Mouse (Mus musculus): ENCODE measurements at regions not wholly inside any gene's neighbourhood (a gene's known extent, or its start where the extent isn't known, plus 50 kb on each side); places are given as distances from the start of the nearest gene placed in this dataset.

GRCm38 (mm10) chr2:170257671-170258235 lies 109.8 kb upstream of the Zfp217 start:
- no peak for DNase-seq

GRCm38 (mm10) chr2:170255997-170256396 lies 108.1 kb upstream of the Zfp217 start:
- no peak for DNase-seq

DNA sequence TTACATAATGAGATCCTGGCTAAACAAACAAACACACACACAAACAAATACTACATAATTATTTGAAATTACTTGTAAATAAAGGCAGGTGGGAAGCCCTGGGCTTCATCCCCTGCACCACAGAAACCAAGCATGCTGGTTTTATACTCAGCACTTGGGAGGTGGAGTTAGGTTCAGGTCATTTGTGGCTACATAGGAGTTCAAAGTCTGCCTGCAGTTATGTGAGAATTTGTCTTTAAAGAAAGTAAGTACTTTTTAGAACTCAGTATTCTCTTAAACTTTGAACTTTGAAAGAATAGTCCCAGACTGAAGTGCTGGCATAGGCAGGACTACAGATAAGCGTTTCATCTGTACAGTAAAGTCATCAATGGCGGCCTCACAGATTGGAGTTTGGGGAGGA lies 107.6 kb upstream of the Zfp217 start:
- DNase-seq = no peak

DNA sequence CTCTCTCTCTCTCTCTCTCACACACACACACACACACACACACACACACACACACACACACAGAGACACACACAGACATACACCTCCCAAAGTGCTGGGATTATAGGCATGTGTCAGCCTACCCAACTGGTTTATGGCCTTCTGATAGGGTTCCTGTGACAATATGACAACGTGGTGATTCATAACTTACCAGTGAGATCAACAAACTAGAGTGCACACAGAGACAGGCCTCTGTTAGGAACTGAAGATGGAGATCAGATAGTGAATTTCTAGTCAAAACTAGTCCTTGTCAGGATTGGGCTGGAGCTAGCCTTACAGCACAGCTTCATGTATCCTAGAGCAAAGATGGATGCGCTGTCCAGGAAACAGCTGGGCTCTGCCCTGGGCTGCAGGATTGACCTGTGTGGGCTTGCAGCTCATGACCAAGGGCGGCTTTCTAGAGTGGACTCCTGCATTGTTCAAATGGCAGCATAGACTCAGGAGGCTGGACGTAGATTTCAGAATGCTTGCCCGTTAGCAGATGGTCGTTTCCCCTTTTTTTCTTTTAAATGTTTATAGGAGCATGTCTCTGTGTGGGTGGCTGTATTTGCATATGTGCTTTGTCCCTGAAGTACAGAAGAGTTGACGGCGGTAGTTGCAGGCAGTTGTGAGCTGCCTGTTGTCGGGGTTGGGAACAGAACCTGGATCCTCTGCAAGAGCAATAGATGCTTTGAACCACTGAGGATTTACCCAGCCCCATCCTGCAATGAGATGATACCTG lies 106.0 kb upstream of the Zfp217 start:
- no peak for DNase-seq

GRCm38 (mm10) chr2:170252255-170253034 lies 104.5 kb upstream of the Zfp217 start:
- DNase-seq = no peak

DNA sequence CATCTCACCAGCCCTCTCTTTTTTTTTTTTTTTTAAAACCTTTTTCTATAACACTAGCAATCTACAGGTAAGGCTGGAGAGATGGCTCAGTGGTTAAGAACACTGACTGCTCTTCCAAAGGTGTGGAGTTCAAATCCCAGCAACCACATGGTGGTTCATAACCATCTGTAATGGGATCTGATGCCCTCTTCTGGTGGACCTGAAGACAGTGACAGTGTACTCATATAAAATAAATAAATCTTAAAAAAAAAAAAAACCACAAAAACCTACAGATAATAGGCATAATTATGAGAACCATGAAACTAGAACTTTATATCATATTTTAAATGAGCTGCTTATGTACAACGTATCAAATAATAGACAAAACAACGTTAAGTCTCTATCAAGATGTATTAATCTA lies 102.8 kb upstream of the Zfp217 start:
- no peak for DNase-seq

GRCm38 (mm10) chr2:170247702-170248445 lies 100.0 kb upstream of the Zfp217 start:
- DNase-seq = peak; percentile 24

DNA sequence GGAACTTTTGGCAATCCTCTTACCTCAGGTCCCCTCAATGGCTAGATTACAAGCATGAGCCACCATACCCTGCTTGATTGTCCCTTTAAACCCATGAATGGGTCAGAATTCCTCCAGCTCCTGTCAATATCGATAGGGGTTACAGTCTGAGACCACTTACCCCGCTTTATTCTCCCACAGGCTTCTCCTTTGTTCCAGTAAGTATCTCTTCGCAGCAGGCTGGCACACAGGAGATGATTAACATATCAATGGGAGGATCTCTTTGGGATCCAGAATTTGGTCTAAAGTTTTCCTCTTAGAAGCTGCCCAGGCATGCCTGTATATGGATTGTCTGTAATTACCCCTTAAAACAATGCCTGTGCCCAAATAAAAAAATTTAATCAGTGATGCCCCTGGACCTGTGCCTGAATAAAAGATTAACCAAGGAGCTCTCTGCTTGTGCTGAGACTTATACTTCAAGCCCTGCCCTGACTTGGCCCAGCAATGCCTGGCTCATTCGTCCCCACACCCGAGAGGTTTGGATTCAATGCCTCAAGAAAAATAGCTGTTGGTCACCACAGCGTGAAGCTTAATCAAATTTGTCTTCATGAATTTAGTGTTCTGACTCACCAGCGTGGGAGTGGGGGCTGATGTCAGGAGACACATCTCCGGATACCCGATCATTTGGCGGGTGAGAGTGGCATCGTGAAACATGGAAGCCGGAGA lies 97.9 kb upstream of the Zfp217 start:
- no peak for DNase-seq

- no peak for DNase-seq
Measured at GRCm38 (mm10) chr2:170244108-170244507, 96.2 kb upstream of the Zfp217 start.

DNA sequence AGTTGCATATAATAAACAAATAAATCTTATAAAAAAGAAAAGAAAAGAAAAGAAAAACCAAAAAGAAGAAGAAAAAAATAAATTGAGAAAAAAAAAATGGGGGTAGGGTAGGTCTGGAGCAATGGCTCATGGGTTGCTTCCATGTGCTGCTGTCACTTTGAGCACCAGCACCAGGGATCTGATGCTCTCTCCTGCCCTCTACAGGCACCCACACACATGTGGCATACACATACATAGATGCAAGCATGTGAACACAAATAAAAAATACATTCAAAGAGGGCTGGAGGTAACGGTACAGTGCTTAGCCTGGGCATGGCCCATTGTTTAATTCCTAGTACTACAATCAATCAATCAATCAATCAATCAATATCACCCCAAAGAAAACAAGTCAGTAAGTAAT lies 90.1 kb upstream of the Zfp217 start:
- no peak for DNase-seq

DNA sequence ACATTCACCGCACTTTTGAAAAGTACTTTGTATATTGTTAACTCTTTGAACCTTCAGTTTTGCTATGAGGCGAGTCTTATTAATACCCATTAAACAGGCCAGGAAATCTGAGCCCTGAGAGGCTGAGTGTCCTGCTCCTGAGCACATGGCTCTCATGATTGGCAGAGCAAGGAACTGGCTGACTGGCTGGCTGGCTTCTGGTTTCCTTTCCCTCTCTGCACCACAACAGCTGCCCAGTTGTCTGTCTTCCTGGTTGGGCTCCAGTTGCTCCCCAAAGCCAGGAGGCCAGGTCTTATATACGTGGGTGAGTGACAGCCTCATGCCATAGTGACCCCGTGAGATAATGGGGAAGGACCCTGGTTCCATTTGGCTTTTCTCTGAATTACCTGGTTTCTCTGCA lies 85.5 kb upstream of the Zfp217 start:
- no peak for DNase-seq

DNA sequence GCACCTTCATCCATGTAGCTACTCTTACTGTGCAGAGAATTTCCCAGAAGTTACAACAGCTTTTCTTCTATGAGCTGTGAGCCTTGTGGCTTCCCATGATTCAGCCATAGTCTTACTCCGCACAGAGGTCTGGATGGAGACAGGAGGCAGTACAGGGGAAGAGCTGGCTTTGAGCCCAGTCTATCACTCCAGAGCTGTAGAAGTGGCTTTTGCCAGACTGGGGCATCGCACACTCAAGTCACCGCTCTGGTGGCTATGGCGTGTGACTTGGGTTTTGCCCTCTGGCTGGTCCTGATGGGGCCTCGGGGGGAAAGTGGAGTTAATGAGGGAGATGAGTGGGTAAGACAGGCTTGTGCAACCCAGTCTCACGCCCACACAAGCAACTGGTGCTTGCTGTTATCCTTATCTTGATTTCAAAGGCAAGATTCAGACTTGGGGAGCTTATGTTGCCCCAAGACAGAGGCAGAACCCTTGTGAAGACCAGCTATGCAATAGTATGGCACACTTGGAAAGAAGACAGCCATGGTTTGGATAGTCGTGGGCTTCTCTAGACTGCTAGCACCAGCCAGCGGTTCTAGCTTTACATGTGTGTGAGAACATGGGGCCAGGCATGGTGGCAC lies 81.7 kb upstream of the Zfp217 start:
- no peak for DNase-seq

DNA sequence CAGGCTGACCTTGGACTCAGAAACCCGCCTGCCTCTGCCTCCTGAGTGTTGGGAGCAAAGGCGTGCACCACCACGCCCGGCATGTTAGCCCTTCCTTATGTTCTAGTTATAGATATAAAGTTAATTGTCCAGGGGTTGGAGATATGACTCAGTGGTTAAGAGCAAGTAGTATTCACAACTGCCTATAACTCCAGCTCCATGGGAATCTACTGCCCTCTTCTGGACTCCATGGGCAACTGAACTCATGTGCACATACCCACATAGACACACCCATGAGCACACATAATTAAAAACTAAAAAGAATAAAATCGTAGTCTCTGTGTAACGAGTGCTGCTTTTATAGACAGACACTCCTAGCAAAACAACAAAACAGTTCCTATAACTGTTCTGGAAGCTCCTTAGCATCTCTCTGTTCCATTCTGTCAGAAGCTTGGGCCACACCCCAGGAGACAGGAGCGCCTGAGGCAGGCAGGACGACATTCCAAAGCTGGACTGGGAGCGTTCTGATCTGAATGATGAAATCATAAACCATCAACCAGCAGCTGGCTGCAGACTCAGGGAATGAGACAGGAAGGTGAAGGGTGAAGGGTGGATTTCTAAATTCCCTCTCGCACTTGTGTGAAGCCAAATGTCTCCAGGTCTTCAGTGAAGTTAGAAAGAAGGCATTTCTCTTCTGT lies 80.6 kb upstream of the Zfp217 start:
- no peak for DNase-seq

GRCm38 (mm10) chr2:170223872-170224271 lies 76.0 kb upstream of the Zfp217 start:
- DNase-seq = no peak

DNA sequence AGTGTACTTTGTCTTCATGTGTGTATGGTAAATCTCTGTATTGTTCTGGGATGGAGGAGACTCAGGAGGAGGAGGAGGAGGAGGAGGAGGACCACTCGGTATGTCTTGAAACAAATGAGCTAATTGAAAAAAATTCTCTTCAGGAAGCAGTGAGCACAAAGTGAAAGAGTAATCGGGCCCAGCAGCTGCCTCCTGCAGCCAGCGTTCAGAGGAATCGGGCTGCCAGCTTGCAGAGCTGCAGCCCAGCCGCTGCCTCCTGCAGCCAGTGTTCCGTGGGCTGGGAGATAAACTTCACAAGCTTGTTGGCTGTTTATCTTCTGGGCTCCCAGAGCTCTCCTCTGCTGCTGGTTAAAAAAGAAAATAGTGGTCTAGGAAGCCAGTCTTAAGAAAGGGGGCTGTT lies 74.9 kb upstream of the Zfp217 start:
- no peak for DNase-seq

DNA sequence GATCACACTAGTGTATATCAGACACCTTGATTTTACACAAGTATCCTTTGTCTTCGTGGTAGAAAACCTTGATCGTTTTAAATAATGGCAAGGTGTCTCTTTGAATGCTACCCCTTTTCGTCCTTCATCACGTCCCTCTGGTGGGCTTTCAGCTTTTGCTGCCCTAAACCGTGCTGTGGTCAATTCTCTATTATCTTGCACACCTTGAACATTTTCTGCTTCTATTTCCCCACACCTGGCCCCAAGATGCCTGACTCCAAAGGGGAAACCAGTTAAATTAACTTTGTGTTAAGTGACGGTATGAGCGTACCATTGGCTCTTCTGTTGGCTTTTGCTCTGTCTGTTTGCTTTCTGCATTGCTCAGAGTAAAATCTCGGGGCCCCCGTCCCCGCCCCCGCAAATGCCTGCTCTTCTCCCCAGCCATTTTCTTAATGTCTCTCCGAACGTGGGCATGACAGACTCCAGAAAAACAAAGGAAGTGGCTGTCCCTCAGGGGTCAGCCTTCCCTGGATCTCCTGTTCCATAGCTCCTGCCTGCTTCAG lies 74.2 kb upstream of the Zfp217 start:
- DNase-seq = no peak

- DNase-seq = peak; percentile 54
Measured at GRCm38 (mm10) chr2:170220871-170221369, 73.0 kb upstream of the Zfp217 start.

DNA sequence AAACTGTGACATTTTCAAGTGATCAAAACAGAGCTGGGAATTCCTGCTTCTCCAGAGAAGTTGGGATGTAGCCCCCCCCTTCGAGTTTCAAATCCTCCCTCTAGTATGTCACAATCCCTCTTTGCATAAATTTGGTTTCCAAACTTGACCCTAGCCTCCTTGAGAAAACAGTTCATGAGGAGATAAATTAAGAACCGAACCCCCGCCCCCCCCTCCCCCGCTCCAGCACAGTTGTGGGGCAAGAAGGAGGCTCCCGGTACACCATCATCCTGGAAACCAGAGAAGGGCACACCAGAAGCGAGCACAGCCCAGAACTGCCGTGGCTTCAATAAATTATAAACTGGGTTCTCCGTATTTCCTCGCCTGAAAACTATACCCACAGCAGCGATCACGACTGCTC lies 72.5 kb upstream of the Zfp217 start:
- no peak for DNase-seq

DNA sequence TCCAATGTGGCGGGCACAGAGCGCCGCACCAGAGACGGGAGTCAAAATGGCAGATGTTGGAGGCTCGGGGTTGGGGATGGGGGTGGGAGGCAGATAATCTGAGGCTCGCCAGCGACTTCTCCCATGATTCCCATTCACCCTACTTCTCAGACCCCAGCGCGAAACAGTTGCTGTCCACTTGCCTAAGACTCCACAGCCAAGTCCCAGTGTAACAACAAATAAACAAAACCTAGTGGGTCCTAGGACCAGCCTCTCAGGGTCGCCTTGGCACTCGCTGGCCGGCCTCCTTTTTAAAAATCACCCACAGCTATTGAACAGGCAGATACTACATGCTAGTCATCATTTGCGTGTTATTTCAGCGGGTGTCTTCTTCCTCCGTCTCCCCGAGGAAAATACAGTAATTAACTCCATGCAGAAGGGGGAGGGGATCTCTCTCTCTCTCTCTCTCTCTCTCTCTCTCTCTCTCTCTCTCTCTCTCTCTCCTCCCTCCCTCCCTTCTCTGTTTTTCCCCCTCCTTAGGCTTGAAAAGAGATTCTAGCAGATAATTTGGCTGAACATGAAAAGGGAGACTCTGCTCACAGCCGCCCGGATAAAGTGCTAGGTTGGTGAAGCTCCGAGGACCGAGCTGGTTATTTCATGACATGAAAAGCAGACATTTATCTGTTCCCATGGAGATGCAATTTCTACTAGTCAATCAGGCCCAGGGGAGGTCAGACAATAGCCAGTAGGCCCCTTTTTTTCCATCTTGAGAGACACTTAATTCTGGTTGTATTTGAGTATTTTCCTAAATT lies 71.9 kb upstream of the Zfp217 start:
- no peak for DNase-seq

DNA sequence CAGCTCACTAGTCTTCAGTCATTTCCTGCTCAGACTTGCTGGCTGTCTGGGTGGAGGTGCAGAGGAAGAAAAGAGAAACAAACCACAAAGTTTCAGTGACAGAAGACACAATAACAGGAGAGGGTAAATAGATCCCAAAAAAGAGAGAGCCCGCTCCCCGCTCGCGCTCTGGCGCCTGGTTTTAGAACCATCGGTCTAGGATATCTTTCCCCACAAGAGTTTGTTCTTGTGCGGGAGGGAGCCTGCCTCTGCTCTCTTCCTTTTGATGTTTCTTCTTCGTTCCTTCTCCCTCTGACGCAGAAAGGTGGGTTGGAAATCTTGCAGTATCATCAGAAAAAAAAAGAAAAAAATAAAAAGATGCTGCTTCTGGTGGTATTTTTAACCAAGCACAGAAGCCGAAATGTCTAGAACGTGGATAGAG lies 71.3 kb upstream of the Zfp217 start:
- no peak for DNase-seq

All from adrenal gland, adult 8-10 months (tissue).